Mouse (Mus musculus) neural tube, embryonic 14.5 days (tissue): ENCODE measurements around the gene Zfp119b. TPM values are rescaled to one million over a fixed set of nuclear protein-coding genes. Genes with fewer than 3 reads are reported as not detected.

Experiments used
- ATAC-seq: fragments of 200-750 bp; cut with Nextera tagmentation; 2 replicates; pipeline ENCODE4 v1.8.0; 2017; ENCODE audit warnings: low read depth, mild to moderate bottlenecking, moderate TSS enrichment, moderate library complexity
- H3K27ac ChIP-seq: fragments of 300-500 bp; sonication (generic); 2 replicates; pipeline ENCODE4 v1.5.1; 2014; ENCODE audit warnings: low read depth, mild to moderate bottlenecking, control low read depth, low read length, moderate library complexity, mixed read lengths
- H3K27me3 ChIP-seq: fragments of 300-500 bp; sonication (generic); 2 replicates; pipeline ENCODE4 v1.6.1; 2014; ENCODE audit warnings: low read length; ENCODE audit not compliant: control insufficient read depth, insufficient read depth
- H3K36me3 ChIP-seq: fragments of 300-500 bp; sonication (generic); 2 replicates; pipeline ENCODE4 v1.6.1; 2014; ENCODE audit warnings: low read length, mixed read lengths; ENCODE audit not compliant: control insufficient read depth, insufficient read depth
- H3K4me1 ChIP-seq: fragments of 300-500 bp; sonication (generic); 2 replicates; pipeline ENCODE4 v1.6.1; 2014; ENCODE audit warnings: low read length; ENCODE audit not compliant: control insufficient read depth, insufficient read depth
- H3K4me2 ChIP-seq: fragments of 300-500 bp; sonication (generic); 2 replicates; pipeline ENCODE4 v1.6.1; 2014; ENCODE audit warnings: mild to moderate bottlenecking, low read depth, low read length, control low read depth
- H3K4me3 ChIP-seq: fragments of 300-500 bp; sonication (generic); 2 replicates; pipeline ENCODE4 v1.5.1; 2014; ENCODE audit warnings: low read depth, low read length, control low read depth, mixed read lengths
- H3K9ac ChIP-seq: fragments of 300-500 bp; sonication (generic); replicated peaks from 2 replicates; pipeline ENCODE4 v1.6.1; 2014; ENCODE audit warnings: low read depth, mild to moderate bottlenecking, control low read depth, low read length, mixed read lengths
- H3K9me3 ChIP-seq: fragments of 300-500 bp; sonication (generic); 2 replicates; pipeline ENCODE4 v1.6.1; 2016; ENCODE audit warnings: low read length; ENCODE audit not compliant: control insufficient read depth
- WGBS: fragments of 180-500 bp; shearing (Covaris S2); extraction: QIAGEN DNeasy Blood & Tissue Kit; methylation state at CpG from one replicate; pipeline ENCODE4 v1.1.7; 2014; 5-methylcytosine and 5-hydroxymethylcytosine counted together
- polyA plus RNA-seq: library from polyadenylated mRNA; unstranded; fragments of >200 nt; fragmentation: Nextera tagmentation; extraction: Ambion mirVana; gene quantifications from 2 replicates; pipeline ENCODE4 v1.2.1, GENCODE M21; 2014

Gene Zfp119b
- polyA plus RNA-seq = 9.8 and 10.5 TPM in 2 replicates

DNA sequence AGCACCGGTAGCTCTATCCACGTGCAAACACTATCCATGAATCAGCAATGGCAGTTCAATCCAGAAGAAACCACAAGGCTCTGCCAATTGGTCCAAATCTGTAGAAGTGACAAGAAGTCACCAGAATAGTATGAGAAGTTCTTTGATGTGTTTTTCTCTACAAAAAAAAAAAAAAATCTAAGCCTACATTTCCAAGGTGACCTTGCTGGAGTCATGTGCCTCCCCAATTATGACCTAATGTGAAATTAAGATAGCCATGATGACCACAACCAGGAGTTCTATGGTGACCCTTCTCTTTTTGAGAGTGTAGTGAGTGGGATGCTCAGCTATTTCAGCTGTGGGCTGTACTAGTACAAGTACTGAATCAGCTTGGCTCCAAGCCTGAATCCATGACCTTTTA lies at the start of gene Zfp119b:
Gene Zfp119b, minus strand, starts transcription at position 101 of the 400 bp plus-strand sequence.
- no peak within 1 kb of the TSS for H3K27ac ChIP-seq
- ATAC-seq = no peak
- no peak within 1 kb of the TSS for H3K9ac ChIP-seq
- H3K27me3 ChIP-seq = no peaks in the 10 kb centered on the region
- H3K36me3 ChIP-seq = no peaks in the 10 kb centered on the region
- H3K4me3 ChIP-seq = no peak within 1 kb of the TSS
- no peak within 1 kb of the TSS for H3K4me2 ChIP-seq
- H3K9me3 ChIP-seq = no peaks in the 10 kb centered on the region
- peaks cover 3% of the 10 kb centered on the region; the same call in 1 of the 2 replicates for H3K4me1 ChIP-seq
- 94% methylated on average over 2 of the region's 2 CpGs for WGBS

DNA sequence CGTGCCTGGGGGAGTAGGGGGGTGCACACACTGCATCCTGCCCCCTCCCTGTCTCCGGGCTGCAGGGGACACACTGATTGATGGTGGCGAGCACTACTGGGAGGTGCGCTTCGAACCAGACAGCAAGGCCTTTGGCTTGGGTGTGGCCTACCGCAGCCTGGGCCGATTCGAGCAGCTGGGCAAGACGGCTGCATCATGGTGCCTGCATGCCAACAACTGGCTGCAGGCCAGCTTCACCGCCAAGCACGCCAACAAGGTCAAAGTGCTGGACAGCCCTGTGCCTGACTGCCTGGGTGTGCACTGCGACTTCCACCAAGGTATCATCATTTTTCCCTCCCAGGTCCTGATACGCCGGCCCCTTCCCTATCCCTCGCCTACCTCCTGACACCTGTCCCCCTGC lies 46.7 kb upstream of the Zfp119b start:
- no peak for ATAC-seq
- Histone ChIP-seq H3K36me3 (peaks cover 22% of the 10 kb centered on the region), H3K9ac (no peak overlapping the region), H3K27me3 (no peaks in the 10 kb centered on the region), H3K4me2 (no peak overlapping the region), H3K27ac (no peak overlapping the region), H3K4me1 (no peaks in the 10 kb centered on the region), H3K9me3 (no peaks in the 10 kb centered on the region), H3K4me3 (no peak overlapping the region)
- 89% methylated on average over 15 of the region's 15 CpGs for WGBS

DNA sequence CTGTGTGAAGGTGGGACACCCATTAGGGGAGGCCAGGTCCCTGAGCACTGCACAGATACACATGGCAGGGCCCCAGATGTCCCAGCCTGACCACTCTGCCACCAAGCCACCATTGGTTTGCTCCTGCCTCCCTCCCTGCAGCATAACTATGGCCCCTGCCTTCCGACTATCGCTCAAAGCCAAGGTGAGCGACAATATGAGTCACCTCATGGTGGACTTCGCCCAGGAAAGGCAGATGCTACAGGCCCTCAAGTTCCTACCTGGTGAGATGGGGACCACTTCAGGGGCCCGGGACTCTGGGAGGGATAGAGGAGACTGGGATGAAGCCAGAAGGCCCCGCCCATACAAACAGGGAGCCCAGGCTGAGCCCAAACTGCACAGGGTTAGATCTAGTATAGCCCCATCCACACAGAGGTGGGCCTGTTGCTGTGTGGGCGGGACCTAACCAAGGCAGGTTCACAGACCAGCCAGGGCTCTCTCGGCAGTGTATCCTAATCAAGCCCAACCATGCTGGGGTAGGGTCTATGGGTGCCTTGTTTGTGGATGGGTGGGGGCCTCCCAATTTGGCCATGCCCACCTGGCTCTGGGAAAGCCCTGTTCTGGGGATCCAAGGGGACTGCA lies 41.1 kb upstream of the Zfp119b start:
- H3K36me3 ChIP-seq = 0 out of 2 replicates have a peak, but pooled peaks cover 12% of the 10 kb centered on the region
- ATAC-seq = no peak
- WGBS = 96% methylated on average over 8 of the region's 8 CpGs

DNA sequence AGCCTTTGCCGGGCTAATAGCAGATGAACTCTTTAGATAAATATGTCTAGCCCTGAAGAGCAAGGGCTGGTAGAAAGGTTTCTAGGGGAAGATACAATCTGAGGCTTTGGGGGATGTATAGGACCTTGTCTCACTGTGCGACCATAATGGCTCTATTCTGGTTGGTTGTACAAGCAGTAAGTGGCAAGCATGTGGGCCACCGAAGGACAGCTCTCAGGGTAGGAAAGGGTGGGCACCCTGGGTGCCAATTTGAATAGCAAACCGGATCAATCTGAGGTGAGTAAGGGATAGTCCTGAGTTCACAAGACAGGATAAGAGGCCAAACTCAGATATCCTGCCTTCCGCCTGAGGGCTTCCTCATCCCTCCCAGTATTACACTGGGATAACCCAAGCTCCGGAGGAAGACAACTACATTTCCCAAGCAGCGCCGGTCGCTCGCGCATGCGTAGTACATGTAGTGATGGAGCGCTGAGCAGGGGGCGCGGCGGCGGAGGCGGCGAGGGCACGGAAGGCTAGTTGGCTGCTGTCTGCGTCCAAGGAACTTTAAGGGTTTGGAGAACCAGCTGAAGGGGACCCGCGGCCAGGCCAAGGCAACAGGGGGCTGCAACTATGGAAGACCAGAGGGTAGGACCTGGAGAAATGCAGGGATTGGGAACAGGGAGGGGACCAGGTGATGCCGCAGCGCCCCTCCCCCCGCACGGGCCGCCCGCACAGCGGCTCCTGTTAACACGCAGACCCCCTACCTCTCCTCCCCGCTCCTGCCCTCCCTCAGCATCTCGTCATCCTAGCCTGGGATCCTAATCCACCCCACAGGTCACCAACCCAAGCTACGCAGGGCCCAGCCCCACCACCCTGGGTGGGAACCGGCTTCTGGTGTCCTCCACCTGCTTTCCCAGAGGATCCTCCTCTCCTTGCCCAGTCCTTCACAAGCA lies 37.0 kb upstream of the Zfp119b start, which contains the start of gene Fsd1:
Gene Fsd1, plus strand, starts transcription at position 480 of the 932 bp plus-strand sequence.
- Histone ChIP-seq H3K4me2 (peak within 1 kb of the TSS; percentile 48), H3K27me3 (no peaks in the 10 kb centered on the region), H3K9ac (peak within 1 kb of the TSS; percentile 70), H3K36me3 (0 out of 2 replicates have a peak, but pooled peaks cover 4% of the 10 kb centered on the region), H3K27ac (peak within 1 kb of the TSS; percentile 55), H3K9me3 (no peaks in the 10 kb centered on the region), H3K4me1 (peaks cover 4% of the 10 kb centered on the region; the same call in 1 of the 2 replicates), H3K4me3 (peak within 1 kb of the TSS; percentile 74)
- peak; percentile 85 for ATAC-seq
- WGBS = 13% methylated on average over 26 of the region's 35 CpGs

More for the DNA sequence above, 41.1 kb upstream of the Zfp119b start:
- Histone ChIP-seq H3K4me3 (no peak overlapping the region), H3K9ac (no peak overlapping the region), H3K27me3 (no peaks in the 10 kb centered on the region), H3K4me1 (peaks cover 4% of the 10 kb centered on the region; the same call in 1 of the 2 replicates), H3K4me2 (no peak overlapping the region), H3K27ac (no peak overlapping the region), H3K9me3 (no peaks in the 10 kb centered on the region)

DNA sequence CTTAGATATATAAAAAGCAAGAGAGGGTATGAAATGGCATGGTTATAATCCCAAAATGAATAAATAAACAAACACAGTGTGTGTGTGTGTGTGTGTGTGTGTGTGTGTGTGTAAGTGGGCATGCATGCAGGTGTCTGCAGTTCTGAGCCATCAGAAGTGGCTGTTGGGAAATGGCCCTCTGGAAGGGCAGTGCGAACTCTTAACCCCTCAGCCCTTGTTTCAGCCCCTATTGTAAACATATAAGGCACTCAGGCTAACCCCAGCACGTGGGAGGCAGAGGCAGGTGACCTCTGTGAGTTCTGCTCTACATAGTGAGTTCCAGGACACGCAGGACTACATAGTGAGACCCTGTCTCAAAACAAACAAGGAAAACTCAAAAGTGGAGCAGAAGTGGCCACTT lies 28.0 kb upstream of the Zfp119b start:
- H3K27ac ChIP-seq = no peak overlapping the region
- H3K27me3 ChIP-seq = no peaks in the 10 kb centered on the region
- H3K9ac ChIP-seq = no peak overlapping the region
- no peaks in the 10 kb centered on the region for H3K9me3 ChIP-seq
- no peak for ATAC-seq
- H3K4me2 ChIP-seq = no peak overlapping the region
- 53% methylated on average over 3 of the region's 3 CpGs for WGBS
- 0 out of 2 replicates have a peak, but pooled peaks cover 4% of the 10 kb centered on the region for H3K4me1 ChIP-seq
- H3K4me3 ChIP-seq = no peak overlapping the region
- peaks cover 13% of the 10 kb centered on the region for H3K36me3 ChIP-seq

DNA sequence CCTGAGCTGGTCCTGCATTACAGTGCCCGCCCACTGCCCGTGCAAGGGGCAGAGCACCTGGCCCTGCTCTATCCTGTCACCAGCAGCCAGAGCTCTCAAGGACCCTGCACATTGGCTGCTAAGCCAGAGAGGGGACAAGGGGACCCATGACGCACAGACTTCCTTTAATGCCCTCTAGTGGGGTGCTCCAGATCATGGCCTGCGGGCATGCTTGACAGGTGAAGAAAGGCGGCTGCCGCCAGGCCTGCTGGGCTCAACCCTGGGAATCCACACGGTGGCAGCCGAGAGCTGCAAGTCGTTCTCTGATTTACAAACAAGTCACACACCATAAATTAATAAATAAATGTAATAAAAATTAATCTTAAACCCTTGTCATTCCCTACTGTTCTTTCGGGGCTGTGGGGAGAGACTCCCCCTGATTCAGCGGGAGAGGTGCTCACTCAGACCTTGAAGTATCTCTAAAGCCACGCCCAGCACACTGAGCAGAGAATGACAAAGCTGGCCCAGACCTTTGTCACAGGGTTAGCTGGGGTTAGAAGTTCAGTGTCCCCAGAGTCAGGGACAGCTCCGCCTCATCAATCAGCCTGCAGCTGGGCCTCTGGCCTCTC lies 27.1 kb upstream of the Zfp119b start:
- H3K9ac ChIP-seq = no peak overlapping the region
- H3K4me2 ChIP-seq = no peak overlapping the region; the same call in 1 of the 2 replicates
- peak; percentile 74 for ATAC-seq
- H3K4me3 ChIP-seq = no peak overlapping the region
- peaks cover 13% of the 10 kb centered on the region for H3K36me3 ChIP-seq
- 14% methylated on average over 13 of the region's 13 CpGs for WGBS
- no peaks in the 10 kb centered on the region for H3K9me3 ChIP-seq
- H3K27ac ChIP-seq = 0 out of 2 replicates have a peak overlapping the region, but pooled peaks have one; percentile 34
- H3K4me1 ChIP-seq = peaks cover 9% of the 10 kb centered on the region; the same call in 1 of the 2 replicates
- H3K27me3 ChIP-seq = no peaks in the 10 kb centered on the region

DNA sequence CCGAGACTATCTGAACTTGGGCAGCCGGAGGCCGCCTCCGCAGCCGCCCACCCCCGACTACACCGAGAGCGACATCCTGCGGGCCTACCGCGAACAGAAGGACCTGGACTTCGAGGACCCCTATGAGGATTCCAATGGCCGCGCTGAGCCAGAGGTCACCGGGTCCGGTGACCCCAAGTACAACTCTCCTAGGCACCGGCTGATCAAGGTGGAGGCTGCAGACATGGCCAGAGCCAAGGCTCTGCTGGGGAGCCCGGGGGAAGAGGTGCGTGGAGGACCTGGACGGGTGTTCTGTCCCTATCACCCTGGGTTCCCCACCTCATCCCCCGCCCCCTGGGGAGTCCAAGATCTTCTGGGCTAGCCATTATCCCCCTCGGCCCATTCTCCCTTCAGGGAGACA lies 22.2 kb upstream of the Zfp119b start:
- H3K4me3 ChIP-seq = peak overlapping the region; percentile 65
- H3K9me3 ChIP-seq = no peaks in the 10 kb centered on the region
- peak overlapping the region; percentile 96 for H3K9ac ChIP-seq
- peak overlapping the region; percentile 59 for H3K4me2 ChIP-seq
- ATAC-seq = no peak
- peaks cover 13% of the 10 kb centered on the region for H3K36me3 ChIP-seq
- WGBS = 26% methylated on average over 22 of the region's 22 CpGs
- H3K4me1 ChIP-seq = peaks cover 20% of the 10 kb centered on the region
- H3K27me3 ChIP-seq = no peaks in the 10 kb centered on the region
- H3K27ac ChIP-seq = no peak overlapping the region; the same call in 1 of the 2 replicates

DNA sequence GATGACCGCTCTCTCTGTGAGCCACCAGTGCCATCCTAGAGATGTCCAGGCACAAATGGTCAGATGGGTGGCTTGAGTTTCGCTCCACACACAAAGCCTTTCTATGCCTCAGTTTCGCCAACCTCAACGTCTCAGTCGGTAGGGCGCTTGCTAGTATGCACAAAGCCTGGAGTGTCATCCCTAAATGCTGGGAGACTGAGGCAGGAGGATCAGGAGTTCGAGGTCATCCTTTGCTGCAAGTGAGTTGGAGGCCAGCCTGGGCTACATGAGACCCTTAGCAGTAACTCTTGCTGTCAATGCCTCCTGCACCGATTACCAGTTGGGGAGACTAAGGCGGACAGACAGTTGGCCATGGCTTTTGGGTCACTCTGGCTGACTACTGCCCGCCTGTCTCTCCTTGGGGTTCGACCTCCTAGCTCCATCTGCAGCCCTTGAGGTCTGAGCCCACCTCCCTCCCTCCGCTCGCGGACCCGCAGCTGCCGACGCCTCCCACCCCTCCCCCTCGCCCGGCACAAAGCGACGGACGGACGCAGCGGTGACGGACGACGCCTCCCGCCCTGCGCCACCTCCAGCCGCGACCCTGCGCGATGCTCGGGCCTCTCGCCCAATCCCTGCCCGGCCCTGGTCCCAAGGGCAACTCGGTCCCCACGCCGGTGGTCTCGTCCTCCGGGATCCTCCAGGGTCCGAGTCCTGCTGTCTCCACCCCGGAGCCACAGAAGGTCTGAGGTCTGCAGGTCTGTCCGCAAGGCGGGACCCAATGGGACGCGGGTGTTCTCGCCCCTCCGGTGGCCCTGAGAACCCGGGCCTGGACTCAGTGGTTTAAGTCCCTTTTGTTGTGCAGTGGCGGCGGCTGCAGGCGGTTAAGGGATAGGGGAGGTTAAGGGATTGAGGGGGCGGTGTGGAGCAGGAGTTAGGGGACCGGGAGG lies 20.9 kb upstream of the Zfp119b start, which contains the start of gene Shd:
Gene Shd, plus strand, starts transcription at position 502 of the 926 bp plus-strand sequence.
- peaks cover 20% of the 10 kb centered on the region for H3K4me1 ChIP-seq
- peak; percentile 54 for ATAC-seq
- peak within 1 kb of the TSS; percentile 59 for H3K4me2 ChIP-seq
- H3K36me3 ChIP-seq = peaks cover 13% of the 10 kb centered on the region
- H3K27ac ChIP-seq = peak within 1 kb of the TSS; percentile 90
- H3K4me3 ChIP-seq = peak within 1 kb of the TSS; percentile 65
- 7% methylated on average over 53 of the region's 55 CpGs for WGBS
- no peaks in the 10 kb centered on the region for H3K9me3 ChIP-seq
- H3K9ac ChIP-seq = peak within 1 kb of the TSS; percentile 96
- H3K27me3 ChIP-seq = no peaks in the 10 kb centered on the region
